Mouse (Mus musculus): ENCODE measurements around the gene Ankrd27. TPM values are rescaled to one million over a fixed set of nuclear protein-coding genes. Genes with fewer than 3 reads are reported as not detected.

Ankrd27 gene
- polyA plus RNA-seq, 1 experiment from 2014 or later = 40.1 TPM

Other genes with a start within 250 kb of the Ankrd27 start
- 18.2 and 18.7 TPM in 2 replicates for gene Faap24, start 189.4 kb upstream of the Ankrd27 start, polyA plus RNA-seq (2016; fragmentation: Nextera tagmentation; extraction: Ambion mirVana)
- 59.0 and 64.4 TPM in 2 replicates for gene Cep89, start 189.2 kb upstream of the Ankrd27 start, polyA plus RNA-seq (2016; fragmentation: Nextera tagmentation; extraction: Ambion mirVana)
- 0.11 and 0.19 TPM in 2 replicates for gene Slc7a9, start 137.4 kb upstream of the Ankrd27 start, polyA plus RNA-seq (2016; fragmentation: Nextera tagmentation; extraction: Ambion mirVana)
- 0.31 TPM in 1 of 2 replicates, not detected in the other for gene Tdrd12, start 48.5 kb upstream of the Ankrd27 start, polyA plus RNA-seq (2016; fragmentation: Nextera tagmentation; extraction: Ambion mirVana)
- gene Nudt19, start 29.9 kb upstream of the Ankrd27 start, polyA plus RNA-seq (2016; fragmentation: Nextera tagmentation; extraction: Ambion mirVana) = 35.1 and 48.1 TPM in 2 replicates
- 0.09 and 0.26 TPM in 2 replicates for gene Rgs9bp, start 662 bp upstream of the Ankrd27 start, polyA plus RNA-seq (2016; fragmentation: Nextera tagmentation; extraction: Ambion mirVana)
- 307 and 339 TPM in 2 replicates for gene Pdcd5, start 61.3 kb downstream of the Ankrd27 start, polyA plus RNA-seq (2016; fragmentation: Nextera tagmentation; extraction: Ambion mirVana)
- 30.3 and 33.9 TPM in 2 replicates for gene Dpy19l3, start 168.2 kb downstream of the Ankrd27 start, polyA plus RNA-seq (2016; fragmentation: Nextera tagmentation; extraction: Ambion mirVana)
- 22.2 and 23.4 TPM in 2 replicates for gene Zfp507, start 216.8 kb downstream of the Ankrd27 start, polyA plus RNA-seq (2016; fragmentation: Nextera tagmentation; extraction: Ambion mirVana)

Measured in limb, embryonic 10.5 days (tissue).